Mouse (Mus musculus) ES-E14 (cell line): ENCODE data around the gene Ecel1.

Experiments used
- CHD2 ChIP-seq: IDR thresholded peaks from 2 replicates; pipeline ENCODE4 v1.6.1; 2014; ENCODE audit warnings: mild to moderate bottlenecking, low read depth, low read length, inconsistent platforms
- MAFK ChIP-seq: IDR thresholded peaks from 2 replicates; pipeline ENCODE4 v1.6.1; 2014; ENCODE audit warnings: mild to moderate bottlenecking, low read depth, low read length, inconsistent platforms; ENCODE audit not compliant: insufficient read depth
- ZC3H11A ChIP-seq: IDR thresholded peaks from 2 replicates; pipeline ENCODE4 v1.6.1; 2012; ENCODE audit warnings: low read depth, mild to moderate bottlenecking, inconsistent platforms, low read length, borderline replicate concordance

DNA sequence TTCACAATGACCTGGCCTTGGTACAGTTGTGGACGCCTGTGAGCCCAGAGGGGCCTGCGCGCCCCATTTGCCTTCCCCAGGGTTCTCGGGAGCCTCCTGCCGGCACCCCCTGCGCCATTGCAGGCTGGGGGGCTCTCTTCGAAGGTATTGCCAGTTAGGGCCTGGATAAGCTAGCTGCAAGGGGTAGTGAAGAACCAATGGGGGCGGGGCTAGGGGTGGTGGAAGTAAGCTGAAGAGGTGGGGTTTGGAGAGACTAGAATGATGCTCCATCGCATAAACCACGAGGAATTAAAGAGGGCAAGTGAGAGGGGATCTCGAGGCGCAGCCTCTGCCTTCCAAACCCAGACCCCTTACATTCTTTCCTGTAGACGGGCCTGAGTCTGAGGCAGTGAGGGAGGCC lies 29.2 kb upstream of the Ecel1 start:
- TF ChIP-seq MAFK (no peak), ZC3H11A (no peak), CHD2 (no peak)
